Mouse (Mus musculus): ENCODE measurements around the gene Tbp. TPM values are rescaled to one million over a fixed set of nuclear protein-coding genes. Genes with fewer than 3 reads are reported as not detected.

Gene Tbp
- polyA plus RNA-seq, 1 experiment from 2014 or later = 64.6 TPM

- Histone ChIP-seq H3K9me3 (no peaks in the 10 kb centered on the region), H3K9ac (replicated peaks) (no peak overlapping the region), H3K27ac (replicated peaks) (no peak overlapping the region), H3K4me3 (no peak overlapping the region), H3K4me2 (replicated peaks) (no peak overlapping the region), H3K27me3 (no peaks in the 10 kb centered on the region), H3K36me3 (no peaks in the 10 kb centered on the region), H3K4me1 (no peaks in the 10 kb centered on the region)
- 81% methylated on average over 4 of the region's 4 CpGs for WGBS
- ATAC-seq (ENCODE audit: low FRiP score, low read depth) = no peak
These were observed 46.8 kb downstream of the Tbp start for GRCm38 (mm10) chr17:15546440-15546839.

GRCm38 (mm10) chr17:15549713-15550112 lies 50.0 kb downstream of the Tbp start:
- Histone ChIP-seq H3K27ac (replicated peaks) (no peak overlapping the region), H3K27me3 (no peaks in the 10 kb centered on the region), H3K4me2 (replicated peaks) (no peak overlapping the region), H3K9me3 (no peaks in the 10 kb centered on the region), H3K36me3 (no peaks in the 10 kb centered on the region), H3K4me3 (no peak overlapping the region), H3K4me1 (no peaks in the 10 kb centered on the region), H3K9ac (replicated peaks) (no peak overlapping the region)
- WGBS = 29% methylated on average over 1 of the region's 1 CpGs
- no peak for ATAC-seq (ENCODE audit: low FRiP score, low read depth)

- no peak overlapping the region for H3K4me3 ChIP-seq
- no peaks in the 10 kb centered on the region for H3K9me3 ChIP-seq
- no peak overlapping the region for H3K4me2 ChIP-seq (replicated peaks)
- H3K4me1 ChIP-seq = no peaks in the 10 kb centered on the region
- H3K27ac ChIP-seq (replicated peaks) = no peak overlapping the region
- no peak overlapping the region for H3K9ac ChIP-seq (replicated peaks)
- H3K27me3 ChIP-seq = peaks cover 5% of the 10 kb centered on the region; the same call in 1 of the 2 replicates
- 87% methylated on average over 2 of the region's 2 CpGs for WGBS
- no peaks in the 10 kb centered on the region for H3K36me3 ChIP-seq
- ATAC-seq (ENCODE audit: low FRiP score, low read depth) = no peak
These were observed 60.3 kb downstream of the Tbp start for GRCm38 (mm10) chr17:15559946-15560345.

GRCm38 (mm10) chr17:15564014-15564927 lies 64.6 kb downstream of the Tbp start, which contains the start of gene Prdm9:
Gene Prdm9, minus strand, starts transcription at chr17:15564354.
- Histone ChIP-seq H3K27me3 (peaks cover 5% of the 10 kb centered on the region; the same call in 1 of the 2 replicates), H3K36me3 (no peaks in the 10 kb centered on the region), H3K27ac (replicated peaks) (peak within 1 kb of the TSS; percentile 97), H3K9ac (replicated peaks) (peak within 1 kb of the TSS; percentile 75), H3K4me3 (peak within 1 kb of the TSS; percentile 64), H3K4me1 (no peaks in the 10 kb centered on the region), H3K9me3 (no peaks in the 10 kb centered on the region), H3K4me2 (replicated peaks) (peak within 1 kb of the TSS; percentile 63)
- ATAC-seq (ENCODE audit: low FRiP score, low read depth) = peak; percentile 98
- WGBS = under 1% methylated on average over 43 of the region's 43 CpGs

GRCm38 (mm10) chr17:15564928-15565300 lies 65.2 kb downstream of the Tbp start:
- no peaks in the 10 kb centered on the region for H3K4me1 ChIP-seq
- H3K4me3 ChIP-seq = peak overlapping the region; percentile 64
- peaks cover 5% of the 10 kb centered on the region; the same call in 1 of the 2 replicates for H3K27me3 ChIP-seq
- peak overlapping the region; percentile 63 for H3K4me2 ChIP-seq (replicated peaks)
- no peak; the same call in 1 of the 2 replicates for ATAC-seq (ENCODE audit: low FRiP score, low read depth)
- peak overlapping the region; percentile 39; the same call in 1 of the 2 replicates for H3K27ac ChIP-seq (replicated peaks)
- 48% methylated on average over 12 of the region's 12 CpGs for WGBS
- no peaks in the 10 kb centered on the region for H3K36me3 ChIP-seq
- H3K9me3 ChIP-seq = no peaks in the 10 kb centered on the region
- H3K9ac ChIP-seq (replicated peaks) = no peak overlapping the region

- WGBS = 72% methylated on average over 5 of the region's 5 CpGs
- Histone ChIP-seq H3K27ac (replicated peaks) (no peak overlapping the region), H3K36me3 (no peaks in the 10 kb centered on the region), H3K4me3 (no peak overlapping the region), H3K4me1 (no peaks in the 10 kb centered on the region), H3K27me3 (peaks cover 5% of the 10 kb centered on the region; the same call in 1 of the 2 replicates), H3K9ac (replicated peaks) (no peak overlapping the region), H3K9me3 (no peaks in the 10 kb centered on the region), H3K4me2 (replicated peaks) (no peak overlapping the region)
- no peak for ATAC-seq (ENCODE audit: low FRiP score, low read depth)
These were observed 67.2 kb downstream of the Tbp start for GRCm38 (mm10) chr17:15566908-15567307.

- no peak overlapping the region for H3K4me2 ChIP-seq (replicated peaks)
- H3K36me3 ChIP-seq = no peaks in the 10 kb centered on the region
- H3K9me3 ChIP-seq = no peaks in the 10 kb centered on the region
- no peak overlapping the region for H3K9ac ChIP-seq (replicated peaks)
- no peak for ATAC-seq (ENCODE audit: low FRiP score, low read depth)
- 0 out of 2 replicates have a peak, but pooled peaks cover 3% of the 10 kb centered on the region for H3K4me1 ChIP-seq
- peaks cover 3% of the 10 kb centered on the region; the same call in 1 of the 2 replicates for H3K27me3 ChIP-seq
- 59% methylated on average over 1 of the region's 1 CpGs for WGBS
- no peak overlapping the region for H3K4me3 ChIP-seq
- no peak overlapping the region for H3K27ac ChIP-seq (replicated peaks)
These were observed 75.4 kb downstream of the Tbp start for GRCm38 (mm10) chr17:15575056-15575455.

- peak overlapping the region; percentile 38 for H3K4me3 ChIP-seq
- 0 out of 2 replicates have a peak, but pooled peaks cover 3% of the 10 kb centered on the region for H3K4me1 ChIP-seq
- H3K36me3 ChIP-seq = no peaks in the 10 kb centered on the region
- no peak overlapping the region for H3K27ac ChIP-seq (replicated peaks)
- no peaks in the 10 kb centered on the region for H3K9me3 ChIP-seq
- ATAC-seq (ENCODE audit: low FRiP score, low read depth) = peak; percentile 84
- peak overlapping the region; percentile 53 for H3K4me2 ChIP-seq (replicated peaks)
- H3K9ac ChIP-seq (replicated peaks) = no peak overlapping the region; the same call in 1 of the 2 replicates
- H3K27me3 ChIP-seq = peaks cover 3% of the 10 kb centered on the region; the same call in 1 of the 2 replicates
- WGBS = under 1% methylated on average over 32 of the region's 32 CpGs
These were observed 77.6 kb downstream of the Tbp start for GRCm38 (mm10) chr17:15577291-15577694.

Other genes with a start within 250 kb of the Tbp start
- gene Dll1, start 123.0 kb upstream of the Tbp start, polyA plus RNA-seq (2016; fragmentation: Nextera tagmentation; extraction: Ambion mirVana) = 83.5 and 84.4 TPM in 2 replicates
- gene Fam120b, start 103.7 kb upstream of the Tbp start, polyA plus RNA-seq (2016; fragmentation: Nextera tagmentation; extraction: Ambion mirVana) = 40.4 and 44.3 TPM in 2 replicates
- gene Psmb1, start 137 bp upstream of the Tbp start, polyA plus RNA-seq (2016; fragmentation: Nextera tagmentation; extraction: Ambion mirVana) = 233 and 244 TPM in 2 replicates
- gene Pdcd2, start 27.4 kb downstream of the Tbp start, polyA plus RNA-seq (2016; fragmentation: Nextera tagmentation; extraction: Ambion mirVana) = 61.5 and 61.7 TPM in 2 replicates
- 3.8 and 4.2 TPM in 2 replicates for gene Prdm9, start 64.5 kb downstream of the Tbp start, polyA plus RNA-seq (2016; fragmentation: Nextera tagmentation; extraction: Ambion mirVana)
- 45.8 and 49.5 TPM in 2 replicates for gene Chd1, start 205.1 kb downstream of the Tbp start, polyA plus RNA-seq (2016; fragmentation: Nextera tagmentation; extraction: Ambion mirVana)

All from midbrain, embryonic 12.5 days (tissue).